Mouse (Mus musculus) gastrocnemius, adult 8-10 months (tissue): Measurements from ENCODE around the gene C1qtnf9. TPM values are rescaled to one million over a fixed set of nuclear protein-coding genes. Genes with fewer than 3 reads are reported as not detected.

Experiments
- DNase-seq, 2 experiments: peaks; one replicate each; pipeline ENCODE4 v3.0.0; 2022; ENCODE audit warnings: low spot score in 2 of 2
- total RNA-seq, 4 experiments: library from RNA; stranded (reverse); gene quantifications; 2 replicates each; pipeline ENCODE4 v1.2.4; 2022

C1qtnf9 gene
- 10 to 100 TPM; 11.8 to 23.1 (median 15.8) TPM for total RNA-seq

- no peak for DNase-seq
These were observed at the start of gene C1qtnf9 for GRCm38 (mm10) chr14:60767884-60768283. TSS of gene C1qtnf9 (plus strand) at chr14:60768134.

DNA sequence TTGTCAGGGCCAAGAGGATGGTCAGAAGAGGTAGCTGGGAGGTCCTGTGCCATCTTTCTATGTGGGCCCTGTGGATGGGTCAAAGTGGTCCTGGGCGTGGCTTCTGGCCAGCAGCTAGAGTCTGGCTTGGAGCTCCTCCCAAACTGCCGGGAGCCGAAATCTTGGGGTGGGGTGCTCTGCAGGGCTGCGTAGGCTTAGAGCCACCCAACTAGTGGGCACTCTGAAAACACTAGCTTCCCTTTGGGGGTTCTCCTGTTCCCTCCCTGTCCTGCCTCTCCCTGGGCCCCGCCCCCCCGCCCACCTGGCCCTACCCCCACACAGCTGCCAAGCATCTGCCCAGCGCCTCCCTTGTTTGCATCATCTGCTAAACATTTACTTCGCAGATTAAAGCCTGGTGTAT, 46.6 kb upstream of the C1qtnf9 start:
- no peak for DNase-seq

GRCm38 (mm10) chr14:60721938-60722337, 46.0 kb upstream of the C1qtnf9 start:
- DNase-seq = no peak

- no peak for DNase-seq
These were observed 41.8 kb upstream of the C1qtnf9 start for GRCm38 (mm10) chr14:60726091-60726490.

- DNase-seq = no peak
These were observed 40.8 kb upstream of the C1qtnf9 start for GRCm38 (mm10) chr14:60727130-60727529.

- DNase-seq = no peak
These were observed 35.9 kb upstream of the C1qtnf9 start for GRCm38 (mm10) chr14:60732081-60732480.

DNA sequence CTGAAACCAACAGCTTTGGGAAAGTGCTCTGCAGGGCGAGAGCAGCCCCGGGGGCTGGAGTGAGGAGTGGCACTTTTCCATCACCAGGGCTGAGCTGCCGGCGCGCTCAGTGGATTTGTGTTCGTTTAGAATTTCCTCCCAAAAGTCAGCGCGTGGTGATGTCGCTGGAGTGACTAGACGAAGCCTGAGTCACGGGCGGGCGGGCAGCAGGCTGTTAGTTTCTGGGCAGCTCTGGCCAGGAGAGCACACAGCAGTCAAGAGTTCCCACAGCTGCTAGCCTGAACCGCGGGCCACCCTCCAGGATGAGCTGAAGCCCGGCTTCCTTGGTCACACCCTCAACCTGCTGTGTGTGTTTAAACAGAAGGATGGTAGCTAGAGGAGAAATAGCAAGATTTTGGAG, 35.1 kb upstream of the C1qtnf9 start:
- no peak for DNase-seq

DNA sequence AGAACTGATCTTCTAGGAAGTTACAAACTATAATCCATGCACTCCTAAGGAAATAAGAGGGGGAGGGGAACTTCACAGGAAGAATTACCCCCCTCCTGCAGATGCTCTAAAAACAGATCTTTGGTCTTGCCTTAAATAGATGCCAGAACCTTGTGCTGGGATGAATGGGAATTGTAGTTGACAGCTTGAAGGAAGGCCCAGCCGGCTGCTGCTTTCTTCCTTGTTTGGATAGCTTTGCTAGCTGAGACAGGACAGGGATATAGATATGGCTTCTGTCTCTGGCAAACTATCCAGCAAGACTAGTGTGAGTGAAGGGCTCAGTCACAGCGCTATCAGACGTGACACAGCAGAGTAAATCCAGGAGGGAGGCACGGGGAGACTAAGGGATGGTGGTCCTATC, 34.2 kb upstream of the C1qtnf9 start:
- DNase-seq = no peak

GRCm38 (mm10) chr14:60735206-60735605, 32.7 kb upstream of the C1qtnf9 start:
- no peak for DNase-seq

DNA sequence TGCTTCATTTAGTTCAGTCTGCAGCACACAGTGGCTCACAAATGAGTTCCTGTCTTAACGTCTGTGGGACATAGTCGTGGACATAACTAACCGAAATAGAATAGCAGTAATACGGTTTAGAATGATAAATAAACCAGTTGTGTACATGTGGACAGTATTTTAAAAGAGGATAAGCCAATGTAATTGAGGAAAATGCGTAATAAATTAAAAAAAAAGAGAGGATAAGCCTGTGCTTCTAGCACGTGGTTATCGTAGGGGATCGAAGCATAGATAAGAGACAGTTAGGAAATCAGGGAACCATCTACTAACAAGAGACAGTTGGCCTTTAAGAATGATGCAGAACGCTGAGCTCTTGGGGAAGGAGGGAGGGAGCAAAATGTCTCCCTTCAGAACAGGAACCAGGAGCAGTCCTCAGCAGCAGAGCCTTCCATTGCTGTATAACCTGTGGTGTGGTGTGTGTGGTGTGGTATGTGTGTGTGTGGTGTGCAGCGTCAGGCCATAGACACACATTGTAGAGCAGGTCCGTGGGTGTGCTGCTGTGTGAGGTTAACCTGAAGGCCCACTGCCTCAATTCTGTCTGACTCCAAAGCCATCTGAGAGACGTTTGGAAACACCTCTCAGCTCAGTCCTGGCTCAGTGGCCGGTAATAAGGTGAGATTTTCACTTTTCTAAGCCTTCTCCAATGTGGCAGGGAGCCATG, 31.9 kb upstream of the C1qtnf9 start:
- no peak for DNase-seq

- no peak for DNase-seq
These were observed 31.2 kb upstream of the C1qtnf9 start for GRCm38 (mm10) chr14:60736591-60737192.

DNA sequence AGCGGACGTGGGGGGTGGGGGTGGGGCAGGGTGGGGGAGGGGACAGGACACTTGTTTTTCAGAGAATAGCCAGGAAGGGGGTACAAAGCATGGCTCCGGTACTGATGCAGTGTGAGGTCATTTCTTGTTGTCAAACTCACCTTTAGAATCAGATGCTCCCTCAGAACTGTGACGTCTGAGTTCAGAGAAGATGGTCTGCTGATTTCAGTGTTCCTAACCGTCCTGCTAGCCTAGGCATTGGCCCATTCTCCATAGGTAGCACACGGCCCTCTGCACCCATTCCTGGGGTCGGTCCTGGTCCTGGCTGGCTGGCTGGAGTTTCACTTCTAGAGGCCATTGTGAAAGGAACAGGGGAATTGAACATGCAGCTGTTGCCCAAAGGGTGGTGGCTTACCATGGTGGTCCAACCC, 30.7 kb upstream of the C1qtnf9 start:
- DNase-seq = no peak

DNA sequence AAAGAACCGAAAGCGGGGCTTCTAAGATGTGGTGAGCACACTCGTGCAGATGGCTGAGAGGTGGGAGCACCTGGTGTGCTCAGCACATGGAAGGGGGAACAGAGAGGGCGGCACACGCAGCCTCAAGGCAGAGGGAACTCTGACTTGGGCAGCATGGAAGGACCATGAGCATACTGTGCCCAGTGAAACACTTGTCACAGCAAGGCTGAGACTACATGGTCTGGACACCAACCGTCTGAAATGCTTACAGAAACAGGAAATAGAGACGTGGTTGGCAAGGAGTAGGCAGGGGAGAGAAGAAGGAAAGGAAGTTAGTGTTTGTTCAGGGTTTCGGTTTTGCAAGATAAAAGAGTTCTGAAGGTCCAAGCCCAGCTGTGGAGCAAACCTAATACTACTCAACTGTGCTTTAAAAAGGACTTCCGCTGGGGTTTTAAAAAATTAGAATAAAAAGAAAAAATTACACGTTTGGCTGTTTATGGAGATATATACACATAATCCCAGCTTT, 29.4 kb upstream of the C1qtnf9 start:
- DNase-seq = no peak

- DNase-seq = no peak
These were observed 28.8 kb upstream of the C1qtnf9 start for GRCm38 (mm10) chr14:60739155-60739554.

GRCm38 (mm10) chr14:60739616-60740015, 28.3 kb upstream of the C1qtnf9 start:
- no peak for DNase-seq

GRCm38 (mm10) chr14:60740507-60740906, 27.4 kb upstream of the C1qtnf9 start:
- no peak for DNase-seq

DNA sequence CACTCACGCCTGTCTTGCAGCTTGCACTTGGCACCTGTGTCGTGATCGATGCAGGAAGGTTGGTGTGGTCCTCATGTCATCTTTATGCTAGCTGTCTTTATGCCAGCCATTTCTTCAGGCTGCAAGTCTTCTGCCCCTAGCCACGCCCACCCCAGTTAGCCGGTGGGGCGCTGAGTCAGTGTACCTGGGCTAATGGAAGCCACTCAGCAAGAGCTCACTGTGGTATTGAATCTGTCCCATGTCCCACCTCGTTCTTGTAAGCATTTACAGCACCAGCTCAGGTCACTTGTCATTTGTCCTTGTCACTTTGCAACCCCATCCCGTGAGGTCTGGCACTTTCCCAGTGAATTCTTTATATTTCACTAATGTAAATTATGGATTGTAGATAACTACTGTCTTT, 26.9 kb upstream of the C1qtnf9 start:
- DNase-seq = no peak

DNA sequence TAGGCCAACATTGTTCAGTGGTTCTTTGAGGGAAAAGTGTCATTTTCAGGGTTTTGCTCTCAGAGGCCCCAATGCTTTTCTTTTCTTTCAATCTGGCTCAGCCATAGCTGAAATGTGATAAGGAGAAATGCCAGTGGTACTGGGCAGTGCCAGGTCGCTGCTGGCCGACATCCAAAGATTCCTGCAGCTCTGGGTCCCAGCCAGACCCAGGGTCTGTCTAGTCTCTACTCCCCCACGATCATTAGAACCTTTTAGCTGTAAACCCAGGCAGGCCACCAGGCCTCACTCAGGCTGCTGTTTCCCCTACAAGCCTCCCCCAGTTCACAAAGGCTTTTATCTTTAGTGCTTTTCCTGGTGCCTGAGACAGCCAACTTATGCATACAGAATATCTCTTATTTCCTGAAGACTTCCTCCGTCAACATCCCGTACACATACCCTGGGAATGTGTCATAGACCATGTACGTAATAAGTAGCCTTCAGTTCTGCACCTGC, 26.4 kb upstream of the C1qtnf9 start:
- no peak for DNase-seq

- no peak for DNase-seq
These were observed 24.3 kb upstream of the C1qtnf9 start for GRCm38 (mm10) chr14:60743681-60744080.

DNA sequence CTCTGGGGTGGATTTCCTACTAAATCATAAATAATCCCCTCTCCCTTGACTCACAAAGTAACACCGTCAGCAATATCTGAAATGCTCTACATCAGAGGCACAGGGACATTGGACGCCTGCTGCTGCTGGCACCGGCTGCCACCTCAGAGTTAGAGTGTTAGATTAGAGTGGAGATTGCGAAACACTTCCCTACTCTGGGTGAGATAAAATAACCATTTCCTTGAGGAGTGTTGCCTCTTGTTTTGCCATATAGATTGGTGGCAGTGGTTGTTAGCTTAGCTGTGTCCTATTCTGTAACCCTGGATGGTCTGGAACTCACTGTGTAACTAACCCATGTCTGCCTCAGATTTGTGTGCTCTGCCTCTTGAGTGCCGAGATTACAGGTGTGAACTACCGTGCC, 22.7 kb upstream of the C1qtnf9 start:
- no peak for DNase-seq

GRCm38 (mm10) chr14:60746141-60746540, 21.8 kb upstream of the C1qtnf9 start:
- no peak for DNase-seq

DNA sequence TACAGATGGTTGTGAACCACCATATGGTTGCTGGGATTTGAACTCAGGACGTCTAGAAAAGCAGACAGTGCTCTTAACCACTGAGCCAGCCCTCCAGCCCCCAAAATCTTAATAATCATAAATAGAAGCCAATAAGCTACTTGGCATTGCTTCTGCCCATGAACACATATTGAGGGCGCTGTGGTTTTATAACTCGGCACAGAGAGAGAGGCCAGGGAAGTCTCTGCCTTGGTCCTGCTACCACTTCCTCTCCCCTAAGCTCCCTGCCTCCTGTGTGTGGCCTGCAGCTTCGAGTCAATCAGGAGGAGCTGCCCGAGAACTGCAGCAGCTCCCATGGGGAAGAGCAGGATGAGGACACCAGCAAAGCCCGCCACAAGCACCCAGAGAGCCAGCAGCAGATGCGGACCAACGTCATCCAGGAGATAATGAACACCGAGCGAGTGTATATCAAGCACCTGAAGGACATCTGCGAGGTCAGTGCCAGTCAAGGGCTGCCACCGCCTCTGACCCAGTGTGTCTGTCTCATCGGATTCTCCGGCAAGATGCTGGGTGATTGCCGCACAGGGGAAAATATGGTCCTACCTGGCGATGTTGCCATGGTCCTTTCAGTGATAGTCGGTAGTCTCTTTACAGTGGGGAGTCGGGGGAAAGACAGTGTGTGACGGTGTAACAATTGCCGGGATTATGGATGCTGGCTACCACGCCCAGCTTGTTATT, 20.6 kb upstream of the C1qtnf9 start:
- DNase-seq = no peak
